Mouse (Mus musculus) hindbrain, postnatal 0 days (tissue): ENCODE results near the gene Tmf1. TPM values are rescaled to one million over a fixed set of nuclear protein-coding genes. Genes with fewer than 3 reads are reported as not detected.

Experiments used
- ATAC-seq: fragments of 200-750 bp; cut with Nextera tagmentation; 2 replicates; pipeline ENCODE4 v1.8.0; 2017; ENCODE audit warnings: mild to moderate bottlenecking, moderate TSS enrichment, moderate library complexity
- DNase-seq: peaks from one replicate; pipeline ENCODE4 v3.0.0-alpha.2; 2015; ENCODE audit warnings: low spot score
- H3K27ac ChIP-seq: fragments of 300-500 bp; sonication (generic); 2 replicates; pipeline ENCODE4 v1.5.1; 2014; ENCODE audit warnings: mild to moderate bottlenecking
- H3K27me3 ChIP-seq: fragments of 300-500 bp; sonication (generic); 2 replicates; pipeline ENCODE4 v1.6.1; 2014; ENCODE audit warnings: low read length, mixed read lengths; ENCODE audit not compliant: insufficient read depth
- H3K36me3 ChIP-seq: fragments of 300-500 bp; sonication (generic); 2 replicates; pipeline ENCODE4 v1.6.1; 2014; ENCODE audit warnings: low read length, mixed read lengths; ENCODE audit not compliant: insufficient read depth
- H3K4me1 ChIP-seq: fragments of 300-500 bp; sonication (generic); 2 replicates; pipeline ENCODE4 v1.6.1; 2014; ENCODE audit warnings: antibody characterized with exemption, low read length, mixed read lengths; ENCODE audit not compliant: insufficient read depth
- H3K4me2 ChIP-seq: fragments of 300-500 bp; sonication (generic); 2 replicates; pipeline ENCODE4 v1.6.1; 2014; ENCODE audit warnings: low read depth, mild to moderate bottlenecking, low read length, moderate library complexity, mixed read lengths
- H3K4me3 ChIP-seq: fragments of 300-500 bp; sonication (generic); 2 replicates; pipeline ENCODE4 v1.5.1; 2014; ENCODE audit warnings: low read length
- H3K9ac ChIP-seq: fragments of 300-500 bp; sonication (generic); replicated peaks from 2 replicates; pipeline ENCODE4 v1.6.1; 2014; ENCODE audit warnings: mild to moderate bottlenecking, low read length, moderate library complexity, mixed read lengths
- H3K9me3 ChIP-seq: fragments of 300-500 bp; sonication (generic); 2 replicates; pipeline ENCODE4 v1.6.1; 2016; ENCODE audit warnings: low read length, mixed read lengths
- CTCF ChIP-seq: IDR thresholded peaks from 2 replicates; pipeline ENCODE4 v1.5.1; 2016; ENCODE audit warnings: antibody characterized with exemption, control low read depth, low read depth
- WGBS: fragments of 180-500 bp; shearing (Covaris S2); extraction: QIAGEN DNeasy Blood & Tissue Kit; methylation state at CpG from one replicate; pipeline ENCODE4 v1.1.7; 2014; 5-methylcytosine and 5-hydroxymethylcytosine counted together
- polyA plus RNA-seq: library from polyadenylated mRNA; unstranded; fragments of >200 nt; fragmentation: Nextera tagmentation; extraction: Ambion mirVana; gene quantifications from 2 replicates; pipeline ENCODE4 v1.2.1, GENCODE M21; 2015
- total RNA-seq: library from RNA; depleted of rRNA; stranded (reverse); fragments of >200 nt; gene quantifications from 2 replicates; pipeline ENCODE4 v1.2.3, GENCODE M21; 2014

Tmf1 gene
- total and polyA plus RNA-seq, 2 experiments from 2014 or later, result 15.9 to 50.8 TPM

- ATAC-seq (no peak), DNase-seq (no peak)
- Histone ChIP-seq H3K4me3 (no peak overlapping the region), H3K4me2 (no peak overlapping the region), H3K27me3 (no peaks in the 10 kb centered on the region), H3K4me1 (no peaks in the 10 kb centered on the region), H3K9me3 (no peaks in the 10 kb centered on the region), H3K36me3 (peaks cover 10% of the 10 kb centered on the region; the same call in 1 of the 2 replicates), H3K9ac (no peak overlapping the region), H3K27ac (no peak overlapping the region)
- WGBS, result 82% methylated on average over 7 of the region's 7 CpGs
- TF ChIP-seq CTCF, result no peak
Measured at GRCm38 (mm10) chr6:97141811-97142210, 37.1 kb downstream of the Tmf1 start.

GRCm38 (mm10) chr6:97132707-97133303, 46.1 kb downstream of the Tmf1 start:
- 70% methylated on average over 5 of the region's 5 CpGs for WGBS
- ATAC-seq (no peak), DNase-seq (no peak)
- Histone ChIP-seq H3K4me1 (no peaks in the 10 kb centered on the region), H3K27ac (no peak overlapping the region), H3K4me2 (no peak overlapping the region), H3K36me3 (no peaks in the 10 kb centered on the region; the same call in 1 of the 2 replicates), H3K4me3 (no peak overlapping the region), H3K9ac (no peak overlapping the region), H3K9me3 (no peaks in the 10 kb centered on the region), H3K27me3 (no peaks in the 10 kb centered on the region)
- TF ChIP-seq CTCF, result no peak

- Histone ChIP-seq H3K27me3 (no peaks in the 10 kb centered on the region), H3K9me3 (no peaks in the 10 kb centered on the region), H3K4me3 (no peak overlapping the region), H3K9ac (no peak overlapping the region), H3K4me1 (no peaks in the 10 kb centered on the region), H3K4me2 (no peak overlapping the region), H3K27ac (no peak overlapping the region), H3K36me3 (no peaks in the 10 kb centered on the region; the same call in 1 of the 2 replicates)
- WGBS, result 65% methylated on average over 4 of the region's 4 CpGs
- DNase-seq, result no peak
- no peak for ATAC-seq
- no peak for TF ChIP-seq CTCF
Measured at GRCm38 (mm10) chr6:97131808-97132207, 47.1 kb downstream of the Tmf1 start.

GRCm38 (mm10) chr6:97130979-97131378, 47.9 kb downstream of the Tmf1 start:
- H3K4me3 ChIP-seq, result no peak overlapping the region
- H3K9ac ChIP-seq, result no peak overlapping the region
- H3K27me3 ChIP-seq, result no peaks in the 10 kb centered on the region
- no peak overlapping the region for H3K4me2 ChIP-seq
- 65% methylated on average over 5 of the region's 5 CpGs for WGBS
- no peaks in the 10 kb centered on the region for H3K4me1 ChIP-seq
- H3K27ac ChIP-seq, result no peak overlapping the region
- ATAC-seq (no peak), DNase-seq (no peak)
- peak; percentile 47 for TF ChIP-seq CTCF
- no peaks in the 10 kb centered on the region; the same call in 1 of the 2 replicates for H3K36me3 ChIP-seq
- H3K9me3 ChIP-seq, result no peaks in the 10 kb centered on the region

- H3K27me3 ChIP-seq, result no peaks in the 10 kb centered on the region
- WGBS, result 60% methylated on average over 10 of the region's 10 CpGs
- H3K4me3 ChIP-seq, result no peak overlapping the region
- no peak for TF ChIP-seq CTCF
- H3K27ac ChIP-seq, result no peak overlapping the region
- DNase-seq (peak; percentile 38), ATAC-seq (0 out of 2 replicates have a peak, but pooled peaks have one; percentile 51)
- no peak overlapping the region for H3K4me2 ChIP-seq
- H3K9ac ChIP-seq, result no peak overlapping the region
- H3K9me3 ChIP-seq, result no peaks in the 10 kb centered on the region
- no peaks in the 10 kb centered on the region for H3K36me3 ChIP-seq
- no peaks in the 10 kb centered on the region for H3K4me1 ChIP-seq
Measured at GRCm38 (mm10) chr6:97124336-97125010, 54.4 kb downstream of the Tmf1 start.

- H3K36me3 ChIP-seq, result no peaks in the 10 kb centered on the region
- no peak for ATAC-seq
- TF ChIP-seq CTCF, result no peak
- no peak overlapping the region for H3K9ac ChIP-seq
- no peak for DNase-seq
- WGBS, result 66% methylated on average over 4 of the region's 4 CpGs
- H3K27me3 ChIP-seq, result no peaks in the 10 kb centered on the region
- no peak overlapping the region for H3K27ac ChIP-seq
- H3K9me3 ChIP-seq, result no peaks in the 10 kb centered on the region
- no peaks in the 10 kb centered on the region for H3K4me1 ChIP-seq
- no peak overlapping the region for H3K4me3 ChIP-seq
- H3K4me2 ChIP-seq, result no peak overlapping the region
Measured at GRCm38 (mm10) chr6:97120922-97121321, 58.0 kb downstream of the Tmf1 start.

- DNase-seq, result no peak
- H3K27me3 ChIP-seq, result no peaks in the 10 kb centered on the region
- ATAC-seq, result no peak
- H3K27ac ChIP-seq, result no peak overlapping the region
- no peak overlapping the region for H3K4me3 ChIP-seq
- no peaks in the 10 kb centered on the region for H3K9me3 ChIP-seq
- no peak overlapping the region for H3K9ac ChIP-seq
- WGBS, result 80% methylated on average over 3 of the region's 3 CpGs
- H3K4me2 ChIP-seq, result no peak overlapping the region
- no peak for TF ChIP-seq CTCF
- H3K36me3 ChIP-seq, result no peaks in the 10 kb centered on the region
- H3K4me1 ChIP-seq, result no peaks in the 10 kb centered on the region
Measured at GRCm38 (mm10) chr6:97118327-97118726, 60.6 kb downstream of the Tmf1 start.
